ENCODE assay signal across 8 mouse cellular contexts in the genomic region with DNA sequence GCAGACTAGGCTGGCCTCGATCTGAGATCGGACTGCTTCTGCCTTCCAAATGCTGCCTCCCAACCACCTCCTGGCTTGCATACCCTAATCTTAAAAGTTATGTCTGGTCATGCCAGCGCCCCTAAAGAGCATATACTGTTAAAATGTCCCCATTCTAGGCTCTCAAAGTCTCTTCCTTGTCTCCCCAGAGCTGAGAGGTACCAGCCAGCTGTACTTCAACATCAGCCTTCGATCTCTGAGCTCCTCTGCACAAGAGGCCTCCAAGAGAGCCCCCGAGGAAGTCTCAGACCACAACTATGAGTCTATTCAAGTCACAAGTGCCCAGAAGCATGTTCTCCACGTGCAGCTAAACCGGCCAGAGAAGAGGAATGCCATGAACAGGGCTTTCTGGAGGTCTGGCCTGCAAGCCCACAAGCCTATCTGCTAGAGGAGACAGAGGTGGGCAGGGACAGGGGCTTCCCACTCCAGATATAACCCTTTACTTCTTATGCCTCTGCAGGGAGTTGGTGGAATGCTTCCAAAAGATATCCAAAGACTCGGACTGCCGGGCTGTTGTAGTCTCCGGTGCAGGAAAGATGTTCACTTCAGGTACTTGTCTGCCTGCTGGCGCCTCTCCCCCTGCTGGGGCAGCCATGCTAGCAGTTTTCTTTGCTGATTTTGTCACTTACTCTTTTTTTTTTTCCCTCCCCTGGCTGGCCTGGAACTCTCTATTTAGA. TPM values are rescaled to one million over a fixed set of nuclear protein-coding genes. Genes with fewer than 3 reads are reported as not detected.
A peak's percentile ranks its signal among the peaks of the same experiment; 100 is the strongest.
DNase-seq lines count a peak whose midpoint lies in the region; ATAC-seq lines count a peak whose summit lies in the region.

No protein-coding gene starts in this region.

- H3K9me3 ChIP-seq in hindbrain, embryonic 15.5 days = no peaks in the 10 kb centered on the region
- no peaks in the 10 kb centered on the region for H3K9me3 ChIP-seq in liver, embryonic 16.5 days (replicated peaks; ENCODE audit: control insufficient read depth, low read length)
- H3K9me3 ChIP-seq in neural tube, embryonic 15.5 days (replicated peaks) = no peaks in the 10 kb centered on the region

- H3K4me2 ChIP-seq in hindbrain, embryonic 15.5 days = peak overlapping the region; percentile 57
- peak overlapping the region; percentile 70 for H3K4me2 ChIP-seq in liver, embryonic 16.5 days (ENCODE audit: low read depth, low read length)
- H3K4me2 ChIP-seq in neural tube, embryonic 15.5 days = peak overlapping the region; percentile 56

- peak; percentile 36 for ATAC-seq in erythroblast, adult 5-6 weeks (replicated peaks; ENCODE audit: low FRiP score, poor library complexity, severe bottlenecking)
- ATAC-seq in hindbrain, embryonic 15.5 days (ENCODE audit: low FRiP score, low read depth) = no peak
- ATAC-seq in liver, embryonic 16.5 days (ENCODE audit: low read depth) = peak; percentile 19; the same call in 1 of the 2 replicates
- ATAC-seq in neural tube, embryonic 15.5 days (ENCODE audit: low FRiP score) = 0 out of 2 replicates have a peak, but pooled peaks have one; percentile 40

- H3K9ac ChIP-seq in hindbrain, embryonic 15.5 days = peak overlapping the region; percentile 48
- peak overlapping the region; percentile 71 for H3K9ac ChIP-seq in liver, embryonic 16.5 days (ENCODE audit: low read depth, low read length)
- peak overlapping the region; percentile 55 for H3K9ac ChIP-seq in neural tube, embryonic 15.5 days (replicated peaks)

- DNase-seq in spleen, postnatal 10 days (ENCODE audit: low spot score in 2 of 2) = peak; percentile 47 to 51
- DNase-seq in spleen, adult 18-20 months = no peak
- DNase-seq in natural killer cell, adult 2 months (ENCODE audit: low spot score in 2 of 2) = no peak
- no peak for DNase-seq in frontal cortex, postnatal 25 days (ENCODE audit: low spot score in 2 of 2)

- peaks cover 26% of the 10 kb centered on the region for H3K4me1 ChIP-seq in hindbrain, embryonic 15.5 days (replicated peaks)
- H3K4me1 ChIP-seq in liver, embryonic 16.5 days (ENCODE audit: control insufficient read depth, low read depth, low read length) = peaks cover 30% of the 10 kb centered on the region
- H3K4me1 ChIP-seq in neural tube, embryonic 15.5 days = peaks cover 27% of the 10 kb centered on the region

- no peaks in the 10 kb centered on the region for H3K27me3 ChIP-seq in hindbrain, embryonic 15.5 days
- no peaks in the 10 kb centered on the region for H3K27me3 ChIP-seq in liver, embryonic 16.5 days (ENCODE audit: control insufficient read depth, insufficient read depth, low read depth, low read length)
- H3K27me3 ChIP-seq in neural tube, embryonic 15.5 days (replicated peaks) = no peaks in the 10 kb centered on the region

- peak overlapping the region; percentile 52 for H3K4me3 ChIP-seq in hindbrain, embryonic 15.5 days
- peak overlapping the region; percentile 68 for H3K4me3 ChIP-seq in liver, embryonic 16.5 days (ENCODE audit: low read depth, low read length)
- peak overlapping the region; percentile 54 for H3K4me3 ChIP-seq in neural tube, embryonic 15.5 days (replicated peaks)

- WGBS in hindbrain, embryonic 15.5 days = 59% methylated on average over 11 of the region's 11 CpGs
- WGBS in liver, embryonic 16.5 days (ENCODE audit: insufficient replicate concordance) = 33% methylated on average over 11 of the region's 11 CpGs
- 60% methylated on average over 11 of the region's 11 CpGs for WGBS in neural tube, embryonic 15.5 days

- peak overlapping the region; percentile 78 for H3K27ac ChIP-seq in hindbrain, embryonic 15.5 days (replicated peaks)
- peak overlapping the region; percentile 75 for H3K27ac ChIP-seq in liver, embryonic 16.5 days (ENCODE audit: low read length)
- peak overlapping the region; percentile 75 for H3K27ac ChIP-seq in neural tube, embryonic 15.5 days (replicated peaks)

- peaks cover 29% of the 10 kb centered on the region for H3K36me3 ChIP-seq in hindbrain, embryonic 15.5 days
- peaks cover 28% of the 10 kb centered on the region for H3K36me3 ChIP-seq in liver, embryonic 16.5 days (ENCODE audit: control insufficient read depth, insufficient read depth)
- H3K36me3 ChIP-seq in neural tube, embryonic 15.5 days = peaks cover 34% of the 10 kb centered on the region

RNA-seq across cellular contexts. Expression of gene Ech1, which starts 0.8 kb away (rescaled TPM):
- total RNA-seq in erythroblast, adult 5-6 weeks (2015; ENCODE audit: low replicate concordance) = 36.6 and 59.0 TPM in 2 replicates
- 23.2 and 31.8 TPM in 2 replicates for total RNA-seq in erythroblast, adult 5-6 weeks (2017; ENCODE audit: low replicate concordance)
- polyA plus RNA-seq in hindbrain, embryonic 15.5 days (2015; fragmentation: Nextera tagmentation; extraction: Ambion mirVana) = 97.8 and 98.0 TPM in 2 replicates
- 172 and 201 TPM in 2 replicates for polyA plus RNA-seq in liver, embryonic 16.5 days (2015; fragmentation: Nextera tagmentation; extraction: Ambion mirVana)
- 91.4 and 114 TPM in 2 replicates for polyA plus RNA-seq in neural tube, embryonic 15.5 days (2015; fragmentation: Nextera tagmentation; extraction: Ambion mirVana)

RNA-seq across cellular contexts. Expression of gene Lgals4, which starts 7.8 kb away (rescaled TPM):
- total RNA-seq in erythroblast, adult 5-6 weeks (2015; ENCODE audit: low replicate concordance) = 1.7 TPM in 1 of 2 replicates, not detected in the other
- total RNA-seq in erythroblast, adult 5-6 weeks (2017; ENCODE audit: low replicate concordance) = 2.4 TPM in 1 of 2 replicates, not detected in the other
- 5.7 and 7.2 TPM in 2 replicates for polyA plus RNA-seq in hindbrain, embryonic 15.5 days (2015; fragmentation: Nextera tagmentation; extraction: Ambion mirVana)
- 6.2 and 22.3 TPM in 2 replicates for polyA plus RNA-seq in liver, embryonic 16.5 days (2015; fragmentation: Nextera tagmentation; extraction: Ambion mirVana)
- 5.4 and 85.2 TPM in 2 replicates for polyA plus RNA-seq in neural tube, embryonic 15.5 days (2015; fragmentation: Nextera tagmentation; extraction: Ambion mirVana)

RNA-seq across cellular contexts. Expression of gene Hnrnpl, which starts 17.5 kb away (rescaled TPM):
- total RNA-seq in erythroblast, adult 5-6 weeks (2015; ENCODE audit: low replicate concordance) = 98.6 and 172 TPM in 2 replicates
- total RNA-seq in erythroblast, adult 5-6 weeks (2017; ENCODE audit: low replicate concordance) = 98.1 and 140 TPM in 2 replicates
- 162 and 180 TPM in 2 replicates for polyA plus RNA-seq in hindbrain, embryonic 15.5 days (2015; fragmentation: Nextera tagmentation; extraction: Ambion mirVana)
- 69.0 and 80.7 TPM in 2 replicates for polyA plus RNA-seq in liver, embryonic 16.5 days (2015; fragmentation: Nextera tagmentation; extraction: Ambion mirVana)
- polyA plus RNA-seq in neural tube, embryonic 15.5 days (2015; fragmentation: Nextera tagmentation; extraction: Ambion mirVana) = 158 and 164 TPM in 2 replicates

RNA-seq across cellular contexts. Expression of gene Rinl, which starts 37.1 kb away (rescaled TPM):
- 21.1 and 25.0 TPM in 2 replicates for total RNA-seq in erythroblast, adult 5-6 weeks (2015; ENCODE audit: low replicate concordance)
- total RNA-seq in erythroblast, adult 5-6 weeks (2017; ENCODE audit: low replicate concordance) = 9.9 and 13.4 TPM in 2 replicates
- polyA plus RNA-seq in hindbrain, embryonic 15.5 days (2015; fragmentation: Nextera tagmentation; extraction: Ambion mirVana) = 2.6 and 2.7 TPM in 2 replicates
- 8.1 and 8.7 TPM in 2 replicates for polyA plus RNA-seq in liver, embryonic 16.5 days (2015; fragmentation: Nextera tagmentation; extraction: Ambion mirVana)
- polyA plus RNA-seq in neural tube, embryonic 15.5 days (2015; fragmentation: Nextera tagmentation; extraction: Ambion mirVana) = 2.9 and 7.0 TPM in 2 replicates

RNA-seq across cellular contexts. Expression of gene Lgals7, which starts 37.8 kb away (rescaled TPM):
- total RNA-seq in erythroblast, adult 5-6 weeks (2015; ENCODE audit: low replicate concordance) = not detected in 2 replicates
- not detected in 2 replicates for total RNA-seq in erythroblast, adult 5-6 weeks (2017; ENCODE audit: low replicate concordance)
- 4.7 and 7.9 TPM in 2 replicates for polyA plus RNA-seq in hindbrain, embryonic 15.5 days (2015; fragmentation: Nextera tagmentation; extraction: Ambion mirVana)
- 0.16 and 0.19 TPM in 2 replicates for polyA plus RNA-seq in liver, embryonic 16.5 days (2015; fragmentation: Nextera tagmentation; extraction: Ambion mirVana)
- polyA plus RNA-seq in neural tube, embryonic 15.5 days (2015; fragmentation: Nextera tagmentation; extraction: Ambion mirVana) = 3.3 and 4.8 TPM in 2 replicates

Comparison
In these comparisons a context has a peak if more than half of its experiments do, and no peak if none do; other contexts are left out.
1. DNase-seq: peak in spleen, postnatal 10 days (2 of 2); none in spleen, adult 18-20 months (0 of 2), natural killer cell, adult 2 months (0 of 2) and frontal cortex, postnatal 25 days (0 of 2).
2. Peak in every context shown above with its lines, with median percentiles within 50 percentile points of each other: H3K27ac ChIP-seq, H3K4me2 ChIP-seq, H3K4me3 ChIP-seq and H3K9ac ChIP-seq.